Mouse (Mus musculus): ENCODE measurements around the gene Gch1. TPM values are rescaled to one million over a fixed set of nuclear protein-coding genes. Genes with fewer than 3 reads are reported as not detected.

The Gch1 gene
- polyA plus RNA-seq, 1 experiment, result 4.1 TPM

- no peaks in the 10 kb centered on the region for H3K36me3 ChIP-seq (ENCODE audit: control insufficient read depth, insufficient read depth, low read length, poor library complexity, severe bottlenecking)
- no peaks in the 10 kb centered on the region for H3K9me3 ChIP-seq (replicated peaks; ENCODE audit: control insufficient read depth, insufficient read depth, low read length, poor library complexity, severe bottlenecking)
- H3K9ac ChIP-seq (ENCODE audit: low read depth, poor library complexity, severe bottlenecking), result no peak overlapping the region
These were observed 50.4 kb downstream of the Gch1 start for GRCm38 (mm10) chr14:47138853-47139252.

GRCm38 (mm10) chr14:47136637-47137036 lies 52.6 kb downstream of the Gch1 start:
- H3K27ac ChIP-seq (ENCODE audit: insufficient read depth, low read length), result no peak overlapping the region
- no peaks in the 10 kb centered on the region for H3K27me3 ChIP-seq (ENCODE audit: control insufficient read depth, insufficient read depth, low read length, poor library complexity, severe bottlenecking)
- H3K36me3 ChIP-seq (ENCODE audit: control insufficient read depth, insufficient read depth, low read length, poor library complexity, severe bottlenecking), result no peaks in the 10 kb centered on the region

More at GRCm38 (mm10) chr14:47138853-47139252, 50.4 kb downstream of the Gch1 start:
- H3K4me1 ChIP-seq (ENCODE audit: control insufficient read depth, insufficient read depth, low read length), result no peaks in the 10 kb centered on the region
- H3K27ac ChIP-seq (ENCODE audit: insufficient read depth, low read length), result no peak overlapping the region
- no peak for TF ChIP-seq EP300 (IDR thresholded peaks at IDR 0.05; ENCODE audit: insufficient read depth, low read depth, low read length)
- TF ChIP-seq POLR2A (IDR thresholded peaks at IDR 0.05; ENCODE audit: insufficient read depth, low read length), result no peak
- no peak for TF ChIP-seq CTCF (IDR thresholded peaks at IDR 0.05; ENCODE audit: low read depth, low read length)
- H3K27me3 ChIP-seq (ENCODE audit: control insufficient read depth, insufficient read depth, low read length, poor library complexity, severe bottlenecking), result no peaks in the 10 kb centered on the region
- no peak overlapping the region for H3K4me3 ChIP-seq (ENCODE audit: low read depth, low read length)

GRCm38 (mm10) chr14:47133948-47134347 lies 55.3 kb downstream of the Gch1 start:
- no peak overlapping the region for H3K4me3 ChIP-seq (ENCODE audit: low read depth, low read length)
- no peaks in the 10 kb centered on the region for H3K27me3 ChIP-seq (ENCODE audit: control insufficient read depth, insufficient read depth, low read length, poor library complexity, severe bottlenecking)
- no peaks in the 10 kb centered on the region for H3K9me3 ChIP-seq (replicated peaks; ENCODE audit: control insufficient read depth, insufficient read depth, low read length, poor library complexity, severe bottlenecking)
- no peak overlapping the region for H3K9ac ChIP-seq (ENCODE audit: low read depth, poor library complexity, severe bottlenecking)
- TF ChIP-seq EP300 (IDR thresholded peaks at IDR 0.05; ENCODE audit: insufficient read depth, low read depth, low read length), result no peak
- no peak overlapping the region for H3K27ac ChIP-seq (ENCODE audit: insufficient read depth, low read length)
- H3K36me3 ChIP-seq (ENCODE audit: control insufficient read depth, insufficient read depth, low read length, poor library complexity, severe bottlenecking), result no peaks in the 10 kb centered on the region
- H3K4me1 ChIP-seq (ENCODE audit: control insufficient read depth, insufficient read depth, low read length), result no peaks in the 10 kb centered on the region

More at GRCm38 (mm10) chr14:47136637-47137036, 52.6 kb downstream of the Gch1 start:
- no peak overlapping the region for H3K4me3 ChIP-seq (ENCODE audit: low read depth, low read length)
- no peaks in the 10 kb centered on the region for H3K9me3 ChIP-seq (replicated peaks; ENCODE audit: control insufficient read depth, insufficient read depth, low read length, poor library complexity, severe bottlenecking)
- H3K4me1 ChIP-seq (ENCODE audit: control insufficient read depth, insufficient read depth, low read length), result no peaks in the 10 kb centered on the region
- H3K9ac ChIP-seq (ENCODE audit: low read depth, poor library complexity, severe bottlenecking), result no peak overlapping the region
- TF ChIP-seq CTCF (IDR thresholded peaks at IDR 0.05; ENCODE audit: low read depth, low read length) (no peak), EP300 (IDR thresholded peaks at IDR 0.05; ENCODE audit: insufficient read depth, low read depth, low read length) (no peak), POLR2A (IDR thresholded peaks at IDR 0.05; ENCODE audit: insufficient read depth, low read length) (no peak)

DNA sequence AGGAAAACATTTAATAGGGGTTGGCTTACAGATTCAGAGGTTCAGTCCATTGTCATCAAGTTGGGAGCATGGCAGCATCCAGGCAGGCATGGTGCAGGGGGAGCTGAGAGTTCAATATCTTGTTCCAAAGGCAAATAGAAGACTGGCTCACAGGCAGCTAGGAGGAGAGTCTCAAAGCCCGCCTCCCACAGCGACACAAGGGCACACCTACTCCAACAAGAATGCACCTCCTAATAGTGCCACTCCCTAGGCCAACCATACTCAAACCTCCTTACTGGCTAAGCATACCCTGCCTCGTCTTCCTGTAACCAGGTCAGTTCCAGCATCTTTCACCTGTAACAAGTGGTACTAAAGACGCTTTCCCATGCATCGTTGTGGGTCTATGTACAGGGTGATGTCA lies 61.2 kb downstream of the Gch1 start:
- Histone ChIP-seq H3K4me3 (ENCODE audit: low read depth, low read length) (no peak overlapping the region), H3K9me3 (replicated peaks; ENCODE audit: control insufficient read depth, insufficient read depth, low read length, poor library complexity, severe bottlenecking) (no peaks in the 10 kb centered on the region), H3K27ac (ENCODE audit: insufficient read depth, low read length) (no peak overlapping the region), H3K27me3 (ENCODE audit: control insufficient read depth, insufficient read depth, low read length, poor library complexity, severe bottlenecking) (no peaks in the 10 kb centered on the region), H3K36me3 (ENCODE audit: control insufficient read depth, insufficient read depth, low read length, poor library complexity, severe bottlenecking) (no peaks in the 10 kb centered on the region), H3K4me1 (ENCODE audit: control insufficient read depth, insufficient read depth, low read length) (no peaks in the 10 kb centered on the region), H3K9ac (ENCODE audit: low read depth, poor library complexity, severe bottlenecking) (no peak overlapping the region)
- TF ChIP-seq POLR2A (IDR thresholded peaks at IDR 0.05; ENCODE audit: insufficient read depth, low read length) (no peak), CTCF (IDR thresholded peaks at IDR 0.05; ENCODE audit: low read depth, low read length) (no peak), EP300 (IDR thresholded peaks at IDR 0.05; ENCODE audit: insufficient read depth, low read depth, low read length) (no peak)

GRCm38 (mm10) chr14:47117522-47117921 lies 71.7 kb downstream of the Gch1 start:
- no peaks in the 10 kb centered on the region for H3K36me3 ChIP-seq (ENCODE audit: control insufficient read depth, insufficient read depth, low read length, poor library complexity, severe bottlenecking)
- H3K27ac ChIP-seq (ENCODE audit: insufficient read depth, low read length), result no peak overlapping the region
- no peaks in the 10 kb centered on the region for H3K4me1 ChIP-seq (ENCODE audit: control insufficient read depth, insufficient read depth, low read length)
- no peaks in the 10 kb centered on the region for H3K9me3 ChIP-seq (replicated peaks; ENCODE audit: control insufficient read depth, insufficient read depth, low read length, poor library complexity, severe bottlenecking)
- TF ChIP-seq EP300 (IDR thresholded peaks at IDR 0.05; ENCODE audit: insufficient read depth, low read depth, low read length), result no peak
- no peak for TF ChIP-seq POLR2A (IDR thresholded peaks at IDR 0.05; ENCODE audit: insufficient read depth, low read length)
- TF ChIP-seq CTCF (IDR thresholded peaks at IDR 0.05; ENCODE audit: low read depth, low read length), result no peak
- H3K27me3 ChIP-seq (ENCODE audit: control insufficient read depth, insufficient read depth, low read length, poor library complexity, severe bottlenecking), result no peaks in the 10 kb centered on the region
- no peak overlapping the region for H3K4me3 ChIP-seq (ENCODE audit: low read depth, low read length)
- H3K9ac ChIP-seq (ENCODE audit: low read depth, poor library complexity, severe bottlenecking), result no peak overlapping the region

- H3K4me1 ChIP-seq (ENCODE audit: control insufficient read depth, insufficient read depth, low read length), result no peaks in the 10 kb centered on the region
- H3K36me3 ChIP-seq (ENCODE audit: control insufficient read depth, insufficient read depth, low read length, poor library complexity, severe bottlenecking), result no peaks in the 10 kb centered on the region
- no peaks in the 10 kb centered on the region for H3K9me3 ChIP-seq (replicated peaks; ENCODE audit: control insufficient read depth, insufficient read depth, low read length, poor library complexity, severe bottlenecking)
- TF ChIP-seq CTCF (IDR thresholded peaks at IDR 0.05; ENCODE audit: low read depth, low read length), result no peak
- no peak for TF ChIP-seq POLR2A (IDR thresholded peaks at IDR 0.05; ENCODE audit: insufficient read depth, low read length)
- no peak for TF ChIP-seq EP300 (IDR thresholded peaks at IDR 0.05; ENCODE audit: insufficient read depth, low read depth, low read length)
- no peak overlapping the region for H3K4me3 ChIP-seq (ENCODE audit: low read depth, low read length)
- no peak overlapping the region for H3K27ac ChIP-seq (ENCODE audit: insufficient read depth, low read length)
- no peaks in the 10 kb centered on the region for H3K27me3 ChIP-seq (ENCODE audit: control insufficient read depth, insufficient read depth, low read length, poor library complexity, severe bottlenecking)
- no peak overlapping the region for H3K9ac ChIP-seq (ENCODE audit: low read depth, poor library complexity, severe bottlenecking)
These were observed 73.0 kb downstream of the Gch1 start for GRCm38 (mm10) chr14:47116062-47116762.

Data from ES-Bruce4 (cell line).